Mouse (Mus musculus): ENCODE results near the gene Serpina6. TPM values are rescaled to one million over a fixed set of nuclear protein-coding genes. Genes with fewer than 3 reads are reported as not detected.
"Not testable (repeated sequence)": the region's sequence is repeated elsewhere in the genome, so short reads cannot be mapped to it uniquely, and the experiment has no call there.

Serpina6 gene
- not detected for total RNA-seq (2021)

DNA sequence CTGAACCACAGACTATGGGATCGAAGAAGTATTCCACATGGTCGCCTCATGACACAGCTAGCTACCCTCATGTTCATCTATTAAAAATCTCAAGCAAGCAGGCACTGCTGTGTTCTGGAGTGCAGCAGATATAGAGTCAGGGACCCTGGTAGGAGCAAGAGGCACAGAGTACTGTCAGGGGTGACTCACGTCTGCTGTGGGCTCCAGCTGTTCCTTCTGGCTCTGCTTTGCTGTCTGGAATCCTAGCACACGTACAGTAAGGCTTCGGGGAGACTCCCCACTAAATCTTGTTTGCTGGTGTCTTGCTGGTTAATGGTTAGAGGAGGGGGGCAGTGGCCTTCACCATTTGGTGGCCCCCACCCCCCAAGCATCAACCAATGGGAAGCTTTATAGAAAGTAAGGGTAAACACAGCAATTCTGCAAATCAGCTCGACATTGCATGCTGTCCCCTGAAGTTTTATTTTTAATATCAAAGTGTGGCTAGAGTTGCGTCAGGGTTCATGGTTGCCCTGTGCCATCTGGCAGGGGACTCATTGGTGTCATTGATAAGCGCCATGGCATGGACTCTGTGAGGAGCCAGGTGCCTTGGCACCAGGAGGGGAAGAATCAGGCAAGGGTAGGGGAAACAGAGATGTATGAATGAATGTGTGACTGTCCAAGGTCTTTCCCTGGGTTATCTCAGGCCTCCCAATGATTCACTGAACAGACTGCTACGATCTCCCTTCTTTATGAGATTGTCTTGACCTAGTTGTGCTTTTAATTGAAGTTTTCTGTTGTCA lies at the start of gene Serpina6:
Gene Serpina6 (minus strand): TSS at position 365 of the 779 bp plus-strand sequence.
- intact Hi-C loops (cut with DNase I), result no loop called here
- DNase-seq (ENCODE audit: low spot score in 2 of 2), result no peak

- intact Hi-C loops (cut with DNase I), result no loop called here
- DNase-seq (ENCODE audit: low spot score in 2 of 2), result no peak
Measured at GRCm38 (mm10) chr12:103706113-103706512, 49.1 kb upstream of the Serpina6 start.

GRCm38 (mm10) chr12:103705547-103705946 lies 48.5 kb upstream of the Serpina6 start:
- DNase-seq (ENCODE audit: low spot score in 2 of 2), result no peak
- intact Hi-C loops (cut with DNase I), result no loop called here

- no peak for DNase-seq (ENCODE audit: low spot score in 2 of 2)
- intact Hi-C loops (cut with DNase I), result no loop called here
Measured at GRCm38 (mm10) chr12:103700144-103700750, 43.2 kb upstream of the Serpina6 start.

DNA sequence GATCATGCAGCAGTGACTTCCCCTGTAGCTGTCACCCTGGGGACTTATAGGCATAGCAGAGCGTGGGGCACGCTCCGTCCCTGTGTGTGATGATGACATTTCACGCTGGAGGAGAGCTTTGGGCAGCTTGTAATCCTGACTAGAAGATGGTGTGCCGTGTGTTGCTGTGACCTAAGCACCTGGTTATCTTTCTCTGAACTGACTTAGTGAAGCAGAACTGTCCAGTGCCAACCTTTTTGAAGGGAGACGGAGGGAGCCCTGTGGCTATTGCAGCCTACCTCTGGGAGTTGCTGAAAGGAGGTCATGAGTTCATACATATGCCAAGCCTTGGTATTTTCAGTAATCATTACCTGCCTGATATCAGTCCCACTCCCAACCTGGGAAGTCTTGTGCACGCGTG lies 38.4 kb upstream of the Serpina6 start, which contains the start of gene Serpina1f:
Gene Serpina1f (minus strand): TSS at position 101 of the 400 bp plus-strand sequence.
- intact Hi-C loops (cut with DNase I), result no loop called here
- DNase-seq (ENCODE audit: low spot score in 2 of 2), result no peak

DNA sequence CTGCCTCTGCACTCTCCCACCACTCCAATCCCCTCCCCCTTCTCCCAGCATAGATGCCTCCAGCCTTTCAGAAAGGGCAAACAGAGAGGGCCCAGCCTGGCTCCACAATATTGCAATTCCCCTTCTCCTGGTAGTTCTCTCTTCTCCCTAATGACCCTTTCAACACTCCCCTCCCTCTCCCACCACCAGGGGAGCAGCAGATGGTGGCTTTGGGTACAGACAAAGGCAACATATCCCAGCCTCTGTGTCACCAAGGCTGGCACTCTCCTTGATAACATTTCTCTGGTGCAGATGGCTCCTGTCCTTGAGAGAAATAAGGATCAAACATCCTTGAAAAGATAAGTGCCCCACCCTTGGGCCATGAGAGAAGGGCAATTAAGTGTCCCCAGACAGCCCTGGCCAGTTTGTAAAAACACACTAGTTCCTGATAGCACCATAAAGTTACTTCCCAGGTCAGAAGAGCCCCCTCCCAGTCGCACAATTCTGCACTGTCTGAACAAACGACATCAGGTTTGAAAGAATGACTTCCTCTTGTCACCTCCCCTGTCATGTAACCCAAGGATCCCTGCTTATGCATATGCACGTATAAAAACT lies 31.3 kb upstream of the Serpina6 start:
- intact Hi-C loops (cut with DNase I), result no loop called here
- no peak for DNase-seq (ENCODE audit: low spot score in 2 of 2)

DNA sequence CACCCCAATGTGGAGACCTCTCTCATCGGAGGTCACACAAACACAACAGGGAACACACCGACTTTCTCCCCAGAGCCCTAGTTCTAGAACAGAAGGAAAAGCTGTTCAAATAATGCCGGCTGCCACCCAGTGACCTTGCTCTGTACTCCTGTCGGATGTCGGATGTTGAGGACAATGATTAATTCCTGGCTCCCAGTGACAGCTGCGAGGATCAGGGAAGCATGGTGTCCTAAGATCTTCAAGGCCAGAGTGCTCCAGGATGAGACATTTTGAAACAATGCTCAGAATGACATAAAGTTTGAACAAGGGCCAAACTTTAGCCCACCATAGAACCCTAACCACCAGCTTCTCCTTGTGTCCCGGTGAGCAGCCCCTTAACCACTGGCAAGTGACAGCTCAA lies 30.0 kb upstream of the Serpina6 start:
- intact Hi-C loops (cut with DNase I), result no loop called here
- DNase-seq (ENCODE audit: low spot score in 2 of 2), result no peak

GRCm38 (mm10) chr12:103686050-103686449 lies 29.0 kb upstream of the Serpina6 start:
- peak; percentile 47 to 50 for DNase-seq (ENCODE audit: low spot score in 2 of 2)
- intact Hi-C loops (cut with DNase I), result no loop called here

DNA sequence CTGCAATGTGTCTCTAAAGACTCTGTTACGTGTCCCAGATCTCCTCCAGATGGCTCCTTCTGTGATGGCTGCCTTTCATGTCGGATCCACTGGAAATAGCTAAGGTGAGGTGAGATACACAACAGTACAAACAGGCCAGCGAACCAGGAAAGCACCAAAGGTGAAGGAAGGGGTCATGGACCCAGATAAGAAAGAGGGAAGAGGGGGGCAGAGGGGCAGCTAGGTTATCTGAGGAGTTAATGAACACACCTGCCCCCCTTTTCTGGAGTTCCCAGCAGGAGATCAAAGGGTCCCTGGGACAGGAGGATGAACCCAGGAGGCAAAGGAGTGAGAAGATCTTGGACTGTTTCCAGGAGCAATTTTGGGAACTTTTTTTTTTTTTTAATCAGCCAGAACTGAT lies 28.4 kb upstream of the Serpina6 start:
- intact Hi-C loops (cut with DNase I), result no loop called here
- DNase-seq (ENCODE audit: low spot score in 2 of 2), result no peak

- DNase-seq (ENCODE audit: low spot score in 2 of 2), result no peak
- intact Hi-C loops (cut with DNase I), result no loop called here
Measured at GRCm38 (mm10) chr12:103683775-103684174, 26.8 kb upstream of the Serpina6 start.

GRCm38 (mm10) chr12:103681739-103682138 lies 24.7 kb upstream of the Serpina6 start:
- no peak for DNase-seq (ENCODE audit: low spot score in 2 of 2)
- intact Hi-C loops (cut with DNase I), result no loop called here

DNA sequence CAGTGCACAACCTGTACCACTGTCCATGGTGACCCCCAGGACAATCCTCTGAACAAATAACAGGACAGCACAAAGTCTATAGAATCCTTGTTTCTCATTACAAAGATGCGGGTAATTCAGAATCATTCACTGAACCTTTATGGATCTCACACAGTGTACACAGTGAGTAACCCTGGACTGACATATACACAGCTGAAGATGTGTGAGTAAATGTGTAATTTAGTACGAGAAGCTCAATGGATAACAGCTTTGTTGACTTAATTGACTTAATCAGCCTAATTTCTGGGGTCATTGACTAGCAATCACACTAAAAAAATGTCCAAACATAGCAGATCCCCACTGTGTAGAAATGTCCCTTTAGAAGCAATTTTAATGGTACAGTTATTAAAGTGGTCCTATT lies 24.2 kb upstream of the Serpina6 start:
- no peak for DNase-seq (ENCODE audit: low spot score in 2 of 2)
- intact Hi-C loops (cut with DNase I), result no loop called here

- DNase-seq (ENCODE audit: low spot score in 2 of 2); intact Hi-C loops (cut with DNase I): not testable (repeated sequence)
Measured at GRCm38 (mm10) chr12:103679853-103680252, 22.8 kb upstream of the Serpina6 start.

DNA sequence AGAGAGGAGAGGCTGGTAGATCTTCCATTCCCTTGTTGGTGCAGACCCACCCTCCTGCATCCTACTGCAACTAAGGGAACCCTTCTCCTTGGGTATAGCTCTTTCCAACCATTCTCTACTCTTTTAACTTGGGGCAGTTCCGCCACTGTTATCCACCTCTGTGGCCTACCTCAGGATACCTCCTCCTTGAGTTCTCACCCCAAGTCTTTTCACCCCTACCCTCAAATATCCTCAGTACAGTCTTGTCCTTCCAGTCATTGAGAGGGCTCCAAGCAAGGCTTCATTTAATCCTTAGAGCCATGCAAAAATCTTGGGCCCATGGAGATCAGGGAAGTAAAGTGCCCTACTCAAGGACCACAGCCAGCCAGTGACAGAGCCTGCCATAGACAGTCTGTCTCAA lies 19.0 kb upstream of the Serpina6 start, which contains the start of gene Serpina16:
Gene Serpina16 (minus strand): TSS at position 101 of the 400 bp plus-strand sequence.
- no peak for DNase-seq (ENCODE audit: low spot score in 2 of 2)
- intact Hi-C loops (cut with DNase I), result no loop called here

DNA sequence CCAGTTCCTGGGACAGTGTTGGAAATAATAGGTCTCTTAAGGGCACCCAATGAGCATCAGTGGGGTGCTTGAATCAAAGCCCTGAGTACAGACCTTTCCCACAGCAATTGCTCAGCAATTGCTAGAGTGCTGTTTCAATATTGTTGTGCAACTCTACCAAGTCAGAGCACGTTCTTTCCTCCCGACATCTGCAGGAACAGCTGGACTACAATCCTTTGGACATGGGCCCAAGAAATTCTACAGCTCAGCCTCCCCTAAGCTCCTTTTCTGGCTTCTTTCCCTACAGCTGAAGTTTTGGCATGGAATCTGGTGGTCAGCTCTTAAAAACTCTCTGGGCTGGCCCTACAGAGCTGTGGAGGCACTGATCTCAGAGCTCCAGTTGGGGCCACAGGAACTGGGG lies 16.2 kb upstream of the Serpina6 start:
- intact Hi-C loops (cut with DNase I), result no loop called here
- DNase-seq (ENCODE audit: low spot score in 2 of 2), result no peak

GRCm38 (mm10) chr12:103671483-103671882 lies 14.5 kb upstream of the Serpina6 start:
- intact Hi-C loops (cut with DNase I), result no loop called here
- no peak for DNase-seq (ENCODE audit: low spot score in 2 of 2)

DNA sequence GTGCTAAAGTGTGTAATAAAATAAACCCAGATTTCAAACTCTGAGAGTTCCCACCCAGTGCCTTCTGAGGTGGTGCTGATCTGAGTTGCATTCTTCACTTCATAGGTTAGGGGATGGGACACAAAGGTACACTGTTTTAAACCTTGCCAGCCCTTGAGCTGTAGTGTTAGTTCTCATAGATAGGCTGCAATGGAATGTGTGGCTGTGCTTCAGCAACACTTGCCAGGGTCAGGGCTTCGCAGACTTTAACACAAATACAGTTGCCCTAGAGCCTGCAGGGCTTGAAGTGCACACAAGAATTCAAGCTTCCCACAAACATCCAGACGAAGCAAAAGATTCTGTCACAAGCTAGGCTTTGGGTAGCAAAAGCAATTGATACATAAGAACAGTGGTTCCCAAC lies 14.0 kb upstream of the Serpina6 start:
- intact Hi-C loops (cut with DNase I), result no loop called here
- DNase-seq (ENCODE audit: low spot score in 2 of 2), result no peak

GRCm38 (mm10) chr12:103670344-103670743 lies 13.3 kb upstream of the Serpina6 start:
- DNase-seq (ENCODE audit: low spot score in 2 of 2), result peak; percentile 6 to 18
- intact Hi-C loops (cut with DNase I), result no loop called here

DNA sequence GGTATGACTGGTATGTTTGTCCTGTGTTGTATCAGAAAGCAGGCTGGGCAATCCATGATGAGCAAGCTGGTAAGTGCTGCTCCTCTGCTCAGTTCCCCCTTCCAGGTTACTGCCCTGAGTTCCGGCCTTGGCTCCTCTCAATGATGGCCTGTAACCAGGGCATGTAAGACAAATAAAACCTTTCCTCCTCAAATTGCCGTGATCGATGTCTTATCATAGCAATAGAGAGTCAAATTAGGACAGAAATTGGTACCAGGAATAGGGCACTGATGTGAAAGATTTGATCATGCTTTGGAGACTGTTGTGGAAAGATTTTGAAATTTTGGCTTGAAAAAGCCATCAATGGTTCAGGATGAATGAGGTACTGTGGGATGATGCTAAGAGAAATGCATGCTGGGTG lies 8.3 kb upstream of the Serpina6 start:
- intact Hi-C loops (cut with DNase I), result no loop called here
- DNase-seq (ENCODE audit: low spot score in 2 of 2), result no peak

DNA sequence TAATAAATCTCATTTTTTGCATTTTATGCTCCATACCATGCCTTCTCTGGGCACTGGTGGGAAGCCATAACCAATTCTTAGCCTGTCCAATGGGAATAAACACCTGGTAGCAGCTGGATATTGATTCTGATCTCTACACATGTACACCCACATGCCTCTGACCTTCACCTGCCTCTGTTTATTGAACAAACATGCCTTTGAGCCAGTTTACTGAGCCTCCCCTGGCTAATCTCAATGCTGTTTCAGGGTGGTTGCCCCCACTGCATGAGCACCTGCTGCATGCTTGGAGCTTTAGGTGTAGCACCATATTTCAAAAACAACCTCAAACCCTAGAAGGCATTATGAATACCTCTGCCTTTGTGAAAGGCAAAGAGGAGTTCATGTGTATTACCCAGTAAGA lies 5.0 kb upstream of the Serpina6 start:
- not testable (repeated sequence) for DNase-seq (ENCODE audit: low spot score in 2 of 2)

GRCm38 (mm10) chr12:103660076-103660475 lies 3.1 kb upstream of the Serpina6 start:
- intact Hi-C loops (cut with DNase I), result no loop called here
- DNase-seq (ENCODE audit: low spot score in 2 of 2), result no peak

More for the DNA sequence above, 5.0 kb upstream of the Serpina6 start:
- intact Hi-C loops (cut with DNase I), result not testable (repeated sequence)
